Mouse (Mus musculus) limb, embryonic 11.5 days (tissue): Measurements from ENCODE around the gene Mitf. TPM values are rescaled to one million over a fixed set of nuclear protein-coding genes. Genes with fewer than 3 reads are reported as not detected.
A peak's percentile ranks its signal among the peaks of the same experiment; 100 is the strongest.

Source experiments
- ATAC-seq: fragments of 200-750 bp; cut with Nextera tagmentation; 2 replicates; pipeline ENCODE4 v1.8.0; 2017; ENCODE audit warnings: low read depth; ENCODE audit not compliant: insufficient number of reproducible peaks, low FRiP score, low TSS enrichment
- DNase-seq: peaks from one replicate; pipeline ENCODE4 v3.0.0-alpha.2; 2015; ENCODE audit warnings: low spot score
- H3K27ac ChIP-seq: fragments of 300-500 bp; sonication (generic); replicated peaks from 2 replicates; pipeline ENCODE4 v1.5.1; 2014; ENCODE audit warnings: low read depth, mild to moderate bottlenecking, low read length
- H3K27me3 ChIP-seq: fragments of 300-500 bp; sonication (generic); 2 replicates; pipeline ENCODE4 v1.6.1; 2014; ENCODE audit warnings: mild to moderate bottlenecking, low read length, mixed read lengths; ENCODE audit not compliant: control insufficient read depth, insufficient read depth
- H3K36me3 ChIP-seq: fragments of 300-500 bp; sonication (generic); 2 replicates; pipeline ENCODE4 v1.6.1; 2014; ENCODE audit warnings: mild to moderate bottlenecking, low read length, moderate library complexity, mixed read lengths; ENCODE audit not compliant: control insufficient read depth, insufficient read depth
- H3K4me1 ChIP-seq: fragments of 300-500 bp; sonication (generic); 2 replicates; pipeline ENCODE4 v1.6.1; 2014; ENCODE audit warnings: low read length, mixed read lengths; ENCODE audit not compliant: control insufficient read depth, insufficient read depth
- H3K4me2 ChIP-seq: fragments of 300-500 bp; sonication (generic); 2 replicates; pipeline ENCODE4 v1.6.1; 2014; ENCODE audit warnings: low read depth, mild to moderate bottlenecking, moderate library complexity; ENCODE audit not compliant: severe bottlenecking
- H3K4me3 ChIP-seq: fragments of 300-500 bp; sonication (generic); 2 replicates; pipeline ENCODE4 v1.5.1; 2014; ENCODE audit warnings: low read depth, low read length
- H3K9ac ChIP-seq: fragments of 300-500 bp; sonication (generic); 2 replicates; pipeline ENCODE4 v1.6.1; 2014; ENCODE audit warnings: mild to moderate bottlenecking, low read length
- H3K9me3 ChIP-seq: fragments of 300-500 bp; sonication (generic); 2 replicates; pipeline ENCODE4 v1.6.1; 2016; ENCODE audit warnings: low read length; ENCODE audit not compliant: control insufficient read depth
- WGBS: fragments of 180-500 bp; shearing (Covaris S2); extraction: QIAGEN DNeasy Blood & Tissue Kit; methylation state at CpG from one replicate; pipeline ENCODE4 v1.1.7; 2014; 5-methylcytosine and 5-hydroxymethylcytosine counted together
- polyA plus RNA-seq: library from polyadenylated mRNA; unstranded; fragments of >200 nt; fragmentation: Nextera tagmentation; extraction: Ambion mirVana; gene quantifications from 2 replicates; pipeline ENCODE4 v1.2.1, GENCODE M21; 2014

Mitf gene
- polyA plus RNA-seq, 1 experiment from 2014 or later = 1.1 TPM

DNA sequence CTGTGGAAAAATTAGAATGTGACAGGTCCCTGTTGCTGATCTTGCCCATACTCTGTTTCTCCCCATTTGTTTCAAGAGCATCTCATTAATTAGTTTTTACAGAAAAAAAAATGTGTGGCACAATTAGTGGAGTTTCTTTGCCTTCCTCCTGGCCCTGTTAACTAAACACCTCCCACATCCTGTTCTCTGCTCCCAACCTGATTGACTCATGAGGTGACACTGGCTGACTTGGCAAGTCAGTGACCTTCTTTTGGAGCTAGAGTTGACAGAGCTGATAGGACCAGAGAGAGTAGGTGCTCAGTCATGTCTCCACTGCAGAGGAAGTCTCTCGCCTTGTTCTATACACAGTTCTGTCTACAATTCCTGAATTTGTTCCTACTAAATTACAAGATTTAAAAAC is 155.5 kb downstream of the Mitf start:
- Histone ChIP-seq H3K9me3 (no peaks in the 10 kb centered on the region), H3K4me2 (no peak overlapping the region), H3K9ac (no peak overlapping the region), H3K27ac (no peak overlapping the region), H3K4me3 (no peak overlapping the region), H3K36me3 (no peaks in the 10 kb centered on the region), H3K27me3 (no peaks in the 10 kb centered on the region), H3K4me1 (no peaks in the 10 kb centered on the region)
- WGBS = 50% methylated on average over 1 of the region's 1 CpGs
- ATAC-seq (no peak), DNase-seq (no peak)

DNA sequence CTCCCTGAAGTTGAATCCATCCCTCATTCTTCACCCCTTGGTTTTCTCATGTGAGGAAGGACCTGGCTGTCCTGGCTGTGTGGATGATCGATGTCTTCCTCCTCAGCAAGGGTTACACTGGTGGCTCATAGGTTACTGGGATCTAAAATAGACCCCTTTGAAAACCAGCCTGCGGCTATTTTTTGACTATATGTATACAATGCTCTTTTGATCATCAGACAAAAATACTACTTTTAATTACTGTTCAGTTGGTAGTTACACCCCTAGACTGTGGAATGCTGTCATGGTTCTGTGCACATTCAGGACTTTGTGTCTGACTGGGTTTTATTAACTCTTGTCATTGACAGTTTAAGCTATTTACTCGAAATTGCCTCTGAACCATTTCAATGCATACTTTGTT is 157.9 kb downstream of the Mitf start:
- H3K9me3 ChIP-seq = no peaks in the 10 kb centered on the region
- 81% methylated on average over 3 of the region's 3 CpGs for WGBS
- H3K4me1 ChIP-seq = no peaks in the 10 kb centered on the region
- no peak for DNase-seq
- no peak overlapping the region for H3K4me3 ChIP-seq
- H3K27me3 ChIP-seq = no peaks in the 10 kb centered on the region
- no peaks in the 10 kb centered on the region for H3K36me3 ChIP-seq
- no peak overlapping the region for H3K27ac ChIP-seq
- no peak for ATAC-seq
- no peak overlapping the region for H3K9ac ChIP-seq
- H3K4me2 ChIP-seq = no peak overlapping the region

DNA sequence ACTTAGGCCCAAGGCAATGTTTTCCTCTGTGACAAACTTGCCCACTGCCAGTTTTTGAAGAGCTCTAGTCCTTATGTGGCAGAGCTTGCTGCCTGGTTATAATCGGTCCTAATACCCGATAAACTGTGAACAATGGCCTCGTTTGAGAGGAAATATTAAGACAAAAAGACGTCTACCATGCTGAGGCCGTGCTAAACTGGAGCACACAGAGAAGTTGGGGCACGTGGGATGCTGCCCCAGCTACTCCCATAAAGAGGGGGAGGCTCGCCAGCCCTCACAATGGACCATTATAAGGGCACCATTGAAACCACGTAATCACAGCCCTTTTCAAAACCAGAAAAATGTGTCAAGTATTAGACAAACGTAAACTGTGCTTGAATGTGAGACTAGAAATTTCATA is 174.8 kb downstream of the Mitf start:
- Histone ChIP-seq H3K27me3 (no peaks in the 10 kb centered on the region), H3K4me1 (no peaks in the 10 kb centered on the region), H3K9ac (no peak overlapping the region), H3K4me3 (no peak overlapping the region), H3K36me3 (no peaks in the 10 kb centered on the region), H3K27ac (0 out of 2 replicates have a peak overlapping the region, but pooled peaks have one; percentile 18), H3K4me2 (no peak overlapping the region), H3K9me3 (no peaks in the 10 kb centered on the region)
- DNase-seq (no peak), ATAC-seq (no peak)
- 74% methylated on average over 9 of the region's 9 CpGs for WGBS

DNA sequence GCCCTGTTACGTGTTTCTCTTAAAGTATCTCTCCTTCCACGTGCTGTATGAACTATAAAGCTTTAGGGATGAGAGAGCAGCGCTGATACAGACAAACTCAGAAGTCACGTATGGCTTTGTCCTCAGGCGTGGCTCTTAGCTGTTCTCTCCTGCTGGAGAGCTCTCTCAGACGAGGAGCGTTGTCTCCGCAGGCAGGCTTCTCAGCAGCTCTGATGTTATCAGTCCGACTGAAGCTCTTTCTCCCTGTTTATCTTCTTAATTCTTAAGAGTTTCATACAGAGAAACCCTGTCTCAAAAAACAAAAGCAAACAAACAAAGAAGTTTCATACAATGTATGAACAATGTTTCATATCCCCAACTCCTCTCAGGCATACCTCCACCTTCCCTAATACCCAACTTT is 178.8 kb downstream of the Mitf start:
- H3K27ac ChIP-seq = no peak overlapping the region
- no peak overlapping the region for H3K9ac ChIP-seq
- H3K4me2 ChIP-seq = no peak overlapping the region
- no peak for DNase-seq
- no peaks in the 10 kb centered on the region for H3K27me3 ChIP-seq
- WGBS = 74% methylated on average over 9 of the region's 9 CpGs
- no peaks in the 10 kb centered on the region for H3K9me3 ChIP-seq
- H3K36me3 ChIP-seq = no peaks in the 10 kb centered on the region
- H3K4me1 ChIP-seq = no peaks in the 10 kb centered on the region
- ATAC-seq = no peak
- H3K4me3 ChIP-seq = no peak overlapping the region

DNA sequence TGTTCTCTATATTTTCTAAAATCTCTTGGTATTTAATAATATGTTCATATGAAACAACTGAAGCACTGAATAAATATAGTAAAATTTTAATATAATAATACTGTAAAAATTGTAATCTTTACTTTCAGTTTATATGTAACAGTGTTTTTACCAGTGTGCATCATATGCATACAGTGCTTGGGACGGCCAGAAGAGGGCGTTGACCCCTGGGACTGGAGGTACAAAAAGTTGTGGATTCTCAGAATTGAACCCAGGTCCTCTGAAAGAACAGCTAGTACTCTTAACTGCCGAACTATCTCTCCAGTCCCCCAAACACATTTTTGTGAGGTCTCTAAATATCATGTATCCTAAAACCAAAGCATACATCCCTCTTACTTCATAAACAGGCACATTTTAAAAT is 179.6 kb downstream of the Mitf start:
- Histone ChIP-seq H3K4me2 (no peak overlapping the region), H3K36me3 (no peaks in the 10 kb centered on the region), H3K27me3 (no peaks in the 10 kb centered on the region), H3K27ac (no peak overlapping the region), H3K4me1 (no peaks in the 10 kb centered on the region), H3K9ac (no peak overlapping the region), H3K9me3 (no peaks in the 10 kb centered on the region), H3K4me3 (no peak overlapping the region)
- ATAC-seq = no peak
- WGBS = 88% methylated on average over 3 of the region's 3 CpGs
- DNase-seq = no peak

DNA sequence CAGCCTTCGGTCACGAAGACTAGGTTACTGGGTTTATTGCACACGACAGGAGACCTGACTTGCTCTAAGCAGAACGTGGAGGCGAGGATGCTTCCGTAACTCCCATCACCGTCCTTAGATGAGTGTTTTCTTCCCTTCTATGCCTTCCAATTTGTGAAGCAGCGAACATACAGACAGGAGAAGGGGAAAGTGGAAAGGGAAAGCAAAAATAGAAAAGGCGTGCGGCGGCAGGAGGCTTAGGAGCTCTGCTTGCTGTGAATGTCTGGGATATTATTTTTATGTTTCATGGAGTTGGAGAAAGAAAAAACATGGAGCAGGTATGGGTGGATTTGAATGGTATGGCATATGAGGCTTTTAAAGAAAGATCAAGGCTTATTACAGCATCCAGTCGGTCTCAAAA is 186.7 kb downstream of the Mitf start:
- Histone ChIP-seq H3K4me3 (no peak overlapping the region), H3K9ac (no peak overlapping the region), H3K4me1 (peaks cover 8% of the 10 kb centered on the region), H3K4me2 (no peak overlapping the region), H3K36me3 (no peaks in the 10 kb centered on the region), H3K27ac (no peak overlapping the region), H3K27me3 (no peaks in the 10 kb centered on the region), H3K9me3 (no peaks in the 10 kb centered on the region)
- 94% methylated on average over 12 of the region's 12 CpGs for WGBS
- no peak for DNase-seq
- no peak for ATAC-seq

DNA sequence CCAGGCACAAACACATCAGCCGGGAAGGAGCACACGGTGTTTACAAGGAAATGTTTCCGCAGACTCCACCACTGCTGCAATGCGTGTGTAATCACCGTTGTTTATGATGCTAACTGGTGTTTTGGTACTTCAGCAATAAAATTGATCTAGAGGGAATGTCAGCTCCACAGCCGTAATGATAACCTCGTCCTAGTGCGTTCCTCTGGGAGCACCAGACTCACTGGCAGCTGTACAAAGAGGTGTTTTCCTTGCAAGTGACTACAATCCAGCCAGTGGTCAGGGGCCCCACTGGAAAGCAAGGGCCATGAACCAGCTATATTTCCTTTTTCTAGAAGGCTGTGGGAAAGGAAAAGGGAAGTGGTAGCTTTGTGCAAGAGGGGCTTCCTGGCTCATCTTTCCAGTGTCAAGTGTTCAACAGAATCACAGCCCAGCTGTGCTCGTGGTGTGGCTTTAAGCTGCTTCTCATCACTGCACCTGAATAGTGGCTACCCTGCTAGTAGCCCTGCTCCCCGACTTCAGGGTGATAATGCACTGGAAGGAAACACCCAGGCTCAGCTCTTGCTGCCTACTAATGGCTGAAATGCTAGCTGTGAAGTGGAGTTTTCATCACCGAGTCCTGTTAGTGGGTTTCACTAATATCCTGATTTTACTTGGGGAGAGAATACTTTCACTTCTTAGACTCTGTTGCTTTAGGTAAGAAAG is 188.9 kb downstream of the Mitf start:
- Histone ChIP-seq H3K36me3 (no peaks in the 10 kb centered on the region), H3K27ac (no peak overlapping the region), H3K9ac (no peak overlapping the region), H3K27me3 (no peaks in the 10 kb centered on the region), H3K4me2 (no peak overlapping the region), H3K4me3 (no peak overlapping the region), H3K9me3 (no peaks in the 10 kb centered on the region), H3K4me1 (peaks cover 8% of the 10 kb centered on the region)
- DNase-seq (no peak), ATAC-seq (no peak)
- 43% methylated on average over 11 of the region's 11 CpGs for WGBS

DNA sequence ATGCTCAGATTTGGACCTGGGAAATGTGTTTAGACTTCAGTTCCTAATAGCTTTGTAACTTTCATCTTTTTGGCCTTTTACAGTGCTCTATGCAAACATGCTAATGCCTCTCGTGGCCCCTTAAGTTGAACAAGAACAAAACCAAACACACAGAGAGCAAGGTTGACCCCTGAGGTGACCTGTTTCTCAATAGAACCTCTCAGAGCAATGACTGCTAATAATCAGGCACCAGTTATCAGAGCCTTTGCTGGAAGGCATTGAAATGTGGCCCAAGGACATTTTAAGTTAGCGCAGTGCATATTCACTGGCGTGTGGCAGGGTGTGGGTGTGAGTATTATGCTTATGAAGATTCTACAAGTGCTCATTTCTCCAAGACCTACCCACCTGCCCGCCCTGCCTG is 194.7 kb downstream of the Mitf start:
- Histone ChIP-seq H3K4me3 (no peak overlapping the region), H3K36me3 (no peaks in the 10 kb centered on the region), H3K9ac (no peak overlapping the region), H3K9me3 (no peaks in the 10 kb centered on the region), H3K4me1 (no peaks in the 10 kb centered on the region), H3K27ac (no peak overlapping the region), H3K27me3 (no peaks in the 10 kb centered on the region), H3K4me2 (no peak overlapping the region)
- DNase-seq (no peak), ATAC-seq (no peak)
- WGBS = 81% methylated on average over 4 of the region's 4 CpGs

DNA sequence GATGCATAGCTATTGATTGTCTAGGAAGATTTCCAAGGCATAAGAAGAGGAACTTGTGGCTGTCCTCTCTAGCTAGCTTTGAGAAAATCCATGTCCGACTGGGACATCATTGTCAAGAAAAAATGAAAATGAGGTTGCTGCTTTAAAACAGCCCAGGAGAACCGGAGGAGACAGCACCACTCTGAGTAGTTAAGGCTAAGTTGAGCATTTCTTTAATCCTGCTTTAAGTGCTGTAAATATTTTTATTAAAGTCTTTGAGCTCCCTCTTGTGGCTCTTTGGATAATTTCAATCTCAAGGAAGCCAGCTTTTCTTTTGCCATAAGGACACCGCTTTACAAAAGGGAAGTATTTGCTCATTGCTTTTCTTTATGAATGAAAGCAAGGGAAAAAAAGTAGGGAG is 196.3 kb downstream of the Mitf start:
- no peak overlapping the region for H3K9ac ChIP-seq
- DNase-seq (no peak), ATAC-seq (no peak)
- H3K9me3 ChIP-seq = no peaks in the 10 kb centered on the region
- H3K4me2 ChIP-seq = no peak overlapping the region
- WGBS = 23% methylated on average over 3 of the region's 3 CpGs
- no peak overlapping the region for H3K27ac ChIP-seq
- no peaks in the 10 kb centered on the region for H3K36me3 ChIP-seq
- H3K27me3 ChIP-seq = no peaks in the 10 kb centered on the region
- no peak overlapping the region for H3K4me3 ChIP-seq
- H3K4me1 ChIP-seq = no peaks in the 10 kb centered on the region
